26 mouse cellular contexts compared by ENCODE assay signal in genomic region chr6:127578810-127579209, GRCm38 (mm10). TPM values are rescaled to one million over a fixed set of nuclear protein-coding genes. Genes with fewer than 3 reads are reported as not detected.
A peak's percentile ranks its signal among the peaks of the same experiment; 100 is the strongest.
DNase-seq lines count a peak whose midpoint lies in the region; ATAC-seq and TF ChIP-seq lines count a peak whose summit lies in the region.
"Had no signal": no experiment of that assay in that cellular context is flagged by ENCODE, and none has a peak within 500 bp of the region (broad histone marks: within the 10 kb centered on the region; RNA-seq: fewer than 3 reads in every experiment).

No protein-coding gene starts in this region.

- 24% methylated on average over 5 of the region's 5 CpGs for WGBS in kidney, adult 2 months
- 70% methylated on average over 5 of the region's 5 CpGs for WGBS in liver, embryonic 15.5 days (ENCODE audit: insufficient replicate concordance)

- DNase-seq in kidney, adult 2 months, result peak; percentile 4
- DNase-seq in kidney, postnatal 25 days, result no peak
- peak; percentile 9 for DNase-seq in kidney, postnatal 14 days
- DNase-seq in kidney, postnatal 36 days, result no peak
- peak; percentile 22 for DNase-seq in embryo, embryonic 10.5 days (ENCODE audit: low spot score)
- DNase-seq in ovary, adult 18-20 months (ENCODE audit: low spot score), result no peak
- DNase-seq in cerebellum, adult 11-12 months, result no peak
- DNase-seq: cerebellum, adult 8-10 months; cerebellum, postnatal 25 days; forebrain, postnatal 0 days; heart, postnatal 10 days; kidney, adult 9 months; right cerebral cortex, postnatal 25 days; spleen, adult 18-20 months; thymus, postnatal 14 days had no signal

- no peak overlapping the region; the same call in 1 of the 2 replicates for H3K4me2 ChIP-seq in liver, embryonic 15.5 days
- H3K4me2 ChIP-seq: embryonic facial prominence, embryonic 15.5 days; forebrain, embryonic 12.5 days; heart, embryonic 13.5 days; hindbrain, embryonic 14.5 days; limb, embryonic 15.5 days; lung, embryonic 15.5 days; midbrain, embryonic 12.5 days had no signal

- H3K36me3 ChIP-seq in kidney, adult 2 months (ENCODE audit: control insufficient read depth, insufficient read depth, low read length), result no peaks in the 10 kb centered on the region
- H3K36me3 ChIP-seq in liver, embryonic 15.5 days (replicated peaks), result no peaks in the 10 kb centered on the region
- H3K36me3 ChIP-seq: embryonic facial prominence, embryonic 10.5 days; embryonic facial prominence, embryonic 15.5 days; forebrain, embryonic 12.5 days; G1E; heart, embryonic 13.5 days; limb, embryonic 10.5 days; limb, embryonic 15.5 days; lung, embryonic 15.5 days; midbrain, embryonic 12.5 days had no signal

- no peak overlapping the region for H3K4me3 ChIP-seq in kidney, adult 2 months (ENCODE audit: insufficient read depth, low read depth, low read length)
- peak overlapping the region; percentile 7; the same call in 1 of the 2 replicates for H3K4me3 ChIP-seq in liver, embryonic 15.5 days (replicated peaks)
- H3K4me3 ChIP-seq: embryonic facial prominence, embryonic 10.5 days; embryonic facial prominence, embryonic 15.5 days; forebrain, embryonic 12.5 days; heart, embryonic 13.5 days; limb, embryonic 10.5 days; limb, embryonic 15.5 days; lung, embryonic 15.5 days; midbrain, embryonic 12.5 days had no signal

- H3K9ac ChIP-seq in liver, embryonic 15.5 days, result no peak overlapping the region
- H3K9ac ChIP-seq: embryonic facial prominence, embryonic 15.5 days; forebrain, embryonic 12.5 days; forebrain, postnatal 0 days; heart, embryonic 13.5 days; hindbrain, embryonic 14.5 days; limb, embryonic 15.5 days; lung, embryonic 15.5 days; midbrain, embryonic 12.5 days had no signal

- H3K4me1 ChIP-seq in kidney, adult 2 months (ENCODE audit: control insufficient read depth, insufficient read depth, low read length), result no peaks in the 10 kb centered on the region
- peaks cover 61% of the 10 kb centered on the region for H3K4me1 ChIP-seq in liver, embryonic 15.5 days (replicated peaks)

- no peak for TF ChIP-seq CTCF in kidney, adult 2 months (conservative IDR thresholded peaks at IDR 0.05; ENCODE audit: insufficient read depth, insufficient read length, low read depth, low read length)

- H3K27me3 ChIP-seq in kidney, adult 2 months (replicated peaks; ENCODE audit: control insufficient read depth, insufficient read depth, low read length), result no peaks in the 10 kb centered on the region
- no peaks in the 10 kb centered on the region for H3K27me3 ChIP-seq in liver, embryonic 15.5 days
- H3K27me3 ChIP-seq: embryonic facial prominence, embryonic 15.5 days; forebrain, embryonic 12.5 days; heart, embryonic 13.5 days; lung, embryonic 15.5 days had no signal

- no peak for TF ChIP-seq POLR2A in kidney, adult 2 months (IDR thresholded peaks at IDR 0.05; ENCODE audit: low read depth, low read length)

- H3K27ac ChIP-seq in kidney, adult 2 months (ENCODE audit: insufficient read depth, low read depth, low read length), result no peak overlapping the region
- H3K27ac ChIP-seq in liver, embryonic 15.5 days (replicated peaks), result no peak overlapping the region
- H3K27ac ChIP-seq: embryonic facial prominence, embryonic 10.5 days; embryonic facial prominence, embryonic 15.5 days; forebrain, embryonic 12.5 days; heart, embryonic 13.5 days; hindbrain, embryonic 14.5 days; limb, embryonic 10.5 days; limb, embryonic 15.5 days; lung, embryonic 15.5 days; midbrain, embryonic 12.5 days had no signal

- H3K9me3 ChIP-seq in liver, embryonic 15.5 days (replicated peaks), result no peaks in the 10 kb centered on the region
- H3K9me3 ChIP-seq: embryonic facial prominence, embryonic 10.5 days; embryonic facial prominence, embryonic 15.5 days; forebrain, embryonic 12.5 days; heart, embryonic 13.5 days; limb, embryonic 10.5 days; limb, embryonic 15.5 days; lung, embryonic 15.5 days; midbrain, embryonic 12.5 days had no signal

- no peak for ATAC-seq in liver, embryonic 15.5 days (ENCODE audit: insufficient read depth)
- ATAC-seq: forebrain, postnatal 0 days had no signal

RNA-seq across cellular contexts. Expression of gene Cracr2a, which starts 17.7 kb away (rescaled TPM):
- polyA plus RNA-seq in kidney, adult 2 months (2012; rRNA removed), result 0.27 and 0.59 TPM in 2 replicates
- 0.97 and 1.0 TPM in 2 replicates for polyA plus RNA-seq in liver, embryonic 15.5 days (2015; fragmentation: Nextera tagmentation; extraction: Ambion mirVana)
- polyA plus RNA-seq: G1E had no signal

Comparison
In these comparisons a context has a peak if more than half of its experiments do, and no peak if none do; other contexts are left out.
1. DNase-seq: peak in kidney, adult 2 months (single experiment), kidney, postnatal 14 days (single experiment) and embryo, embryonic 10.5 days (single experiment); none in kidney, postnatal 25 days (0 of 2), kidney, postnatal 36 days (0 of 2), ovary, adult 18-20 months (single experiment) and cerebellum, adult 11-12 months (single experiment).